Mouse (Mus musculus) embryonic facial prominence, embryonic 11.5 days (tissue): Measurements from ENCODE around the gene Ap1s3. TPM values are rescaled to one million over a fixed set of nuclear protein-coding genes. Genes with fewer than 3 reads are reported as not detected.

Experiments
- ATAC-seq: fragments of 200-750 bp; cut with Nextera tagmentation; replicated peaks from 2 replicates; pipeline ENCODE4 v1.8.0; 2017; ENCODE audit warnings: low read depth; ENCODE audit not compliant: insufficient number of reproducible peaks, low FRiP score, low TSS enrichment
- DNase-seq: peaks from one replicate; pipeline ENCODE4 v3.0.0-alpha.2; 2015; ENCODE audit warnings: low spot score
- H3K27ac ChIP-seq: fragments of 300-500 bp; sonication (generic); replicated peaks from 2 replicates; pipeline ENCODE4 v1.5.1; 2014; ENCODE audit warnings: mild to moderate bottlenecking, low read depth, low read length, control low read depth
- H3K27me3 ChIP-seq: fragments of 300-500 bp; sonication (generic); 2 replicates; pipeline ENCODE4 v1.6.1; 2014; ENCODE audit warnings: mild to moderate bottlenecking, low read length, moderate library complexity, mixed read lengths; ENCODE audit not compliant: control insufficient read depth, insufficient read depth
- H3K36me3 ChIP-seq: fragments of 300-500 bp; sonication (generic); replicated peaks from 2 replicates; pipeline ENCODE4 v1.6.1; 2014; ENCODE audit warnings: low read depth, mild to moderate bottlenecking, low read length, moderate library complexity, mixed read lengths; ENCODE audit not compliant: control insufficient read depth, insufficient read depth
- H3K4me1 ChIP-seq: fragments of 300-500 bp; sonication (generic); 2 replicates; pipeline ENCODE4 v1.6.1; 2014; ENCODE audit warnings: low read length, mixed read lengths; ENCODE audit not compliant: control insufficient read depth, insufficient read depth
- H3K4me2 ChIP-seq: fragments of 300-500 bp; sonication (generic); 2 replicates; pipeline ENCODE4 v1.6.1; 2014; ENCODE audit warnings: low read depth, mild to moderate bottlenecking, control low read depth, low read length, moderate library complexity
- H3K4me3 ChIP-seq: fragments of 300-500 bp; sonication (generic); 2 replicates; pipeline ENCODE4 v1.5.1; 2014; ENCODE audit warnings: low read depth, low read length, control low read depth
- H3K9ac ChIP-seq: fragments of 300-500 bp; sonication (generic); replicated peaks from 2 replicates; pipeline ENCODE4 v1.6.1; 2014; ENCODE audit warnings: mild to moderate bottlenecking, control low read depth, low read length
- H3K9me3 ChIP-seq: fragments of 300-500 bp; sonication (generic); replicated peaks from 2 replicates; pipeline ENCODE4 v1.6.1; 2016; ENCODE audit warnings: mild to moderate bottlenecking, low read length, inconsistent platforms, mixed read lengths; ENCODE audit not compliant: control insufficient read depth
- WGBS: fragments of 180-500 bp; shearing (Covaris S2); extraction: QIAGEN DNeasy Blood & Tissue Kit; methylation state at CpG from one replicate; pipeline ENCODE4 v1.1.7; 2014; 5-methylcytosine and 5-hydroxymethylcytosine counted together
- polyA plus RNA-seq: library from polyadenylated mRNA; unstranded; fragments of >200 nt; fragmentation: Nextera tagmentation; extraction: Ambion mirVana; gene quantifications from 2 replicates; pipeline ENCODE4 v1.2.1, GENCODE M21; 2014

The Ap1s3 gene
- polyA plus RNA-seq, 1 experiment from 2014 or later = 0.22 TPM

DNA sequence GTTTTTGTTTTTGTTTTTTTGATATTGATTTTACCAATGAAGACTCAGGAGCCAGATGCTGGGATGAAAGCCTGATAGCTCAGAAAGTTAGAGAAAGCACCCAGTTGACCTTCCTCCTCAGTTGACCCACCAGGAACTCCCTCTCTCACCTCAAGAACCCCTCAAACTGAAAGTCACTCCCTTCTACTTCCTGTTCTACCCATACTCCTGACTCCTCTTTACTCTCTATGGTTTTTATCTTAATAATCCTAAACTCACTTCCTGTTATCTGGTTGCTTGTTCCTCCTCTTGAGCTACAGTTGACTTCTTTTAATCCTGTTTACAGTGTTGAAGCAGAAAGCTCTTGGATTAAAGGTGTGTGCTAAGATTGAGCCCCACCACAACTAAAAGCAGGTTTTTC is 12.3 kb upstream of the Ap1s3 start:
- no peak overlapping the region for H3K27ac ChIP-seq
- no peak overlapping the region for H3K9ac ChIP-seq
- H3K4me2 ChIP-seq = no peak overlapping the region
- no peaks in the 10 kb centered on the region for H3K4me1 ChIP-seq
- ATAC-seq (no peak), DNase-seq (no peak)
- H3K27me3 ChIP-seq = no peaks in the 10 kb centered on the region
- no peak overlapping the region for H3K4me3 ChIP-seq
- no peaks in the 10 kb centered on the region for H3K36me3 ChIP-seq
- no peaks in the 10 kb centered on the region for H3K9me3 ChIP-seq

DNA sequence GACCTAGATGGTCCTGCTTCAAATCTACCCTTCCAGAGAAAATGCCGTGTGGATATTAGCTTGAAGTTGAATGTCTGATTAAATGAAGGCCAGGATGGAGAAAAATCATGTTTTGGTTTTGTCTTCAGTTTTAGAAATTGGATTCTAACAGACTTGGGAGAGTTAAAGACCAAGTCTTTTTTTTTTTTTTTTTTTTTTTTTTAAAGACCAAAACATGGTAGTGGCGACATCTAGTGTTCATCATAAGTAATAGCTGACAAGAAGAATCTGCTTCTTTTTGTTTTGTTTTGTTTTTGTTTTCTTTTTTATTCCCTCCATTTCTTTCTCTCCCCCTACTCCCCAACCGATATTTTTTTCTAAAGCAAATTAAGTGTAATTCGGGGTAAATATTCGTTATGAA is 11.2 kb upstream of the Ap1s3 start:
- DNase-seq (peak; percentile 20), ATAC-seq (no peak)
- H3K4me2 ChIP-seq = no peak overlapping the region
- 12% methylated on average over 5 of the region's 5 CpGs for WGBS
- no peak overlapping the region for H3K27ac ChIP-seq
- H3K9me3 ChIP-seq = no peaks in the 10 kb centered on the region
- H3K4me1 ChIP-seq = no peaks in the 10 kb centered on the region
- no peak overlapping the region for H3K9ac ChIP-seq
- H3K27me3 ChIP-seq = no peaks in the 10 kb centered on the region
- no peak overlapping the region for H3K4me3 ChIP-seq
- H3K36me3 ChIP-seq = no peaks in the 10 kb centered on the region

DNA sequence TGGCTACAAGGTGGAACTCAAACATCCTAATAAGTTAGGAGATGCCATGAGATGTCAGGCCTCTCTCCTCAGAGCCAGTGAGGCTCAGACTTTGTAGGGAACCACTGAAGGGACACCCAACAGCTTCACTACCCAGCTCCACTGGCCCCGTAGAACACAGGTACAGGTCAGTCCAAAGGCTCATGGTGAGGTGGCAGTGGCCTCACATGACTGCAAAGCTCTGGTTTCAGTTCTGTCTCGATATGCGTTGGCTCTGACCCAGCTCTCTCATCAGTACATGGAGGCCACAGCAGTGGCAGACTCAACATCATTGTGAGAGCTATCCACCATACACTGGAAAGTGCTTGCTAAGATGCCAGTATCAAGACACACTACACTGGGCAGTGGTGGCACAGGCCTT is 9.0 kb upstream of the Ap1s3 start:
- no peaks in the 10 kb centered on the region for H3K9me3 ChIP-seq

DNA sequence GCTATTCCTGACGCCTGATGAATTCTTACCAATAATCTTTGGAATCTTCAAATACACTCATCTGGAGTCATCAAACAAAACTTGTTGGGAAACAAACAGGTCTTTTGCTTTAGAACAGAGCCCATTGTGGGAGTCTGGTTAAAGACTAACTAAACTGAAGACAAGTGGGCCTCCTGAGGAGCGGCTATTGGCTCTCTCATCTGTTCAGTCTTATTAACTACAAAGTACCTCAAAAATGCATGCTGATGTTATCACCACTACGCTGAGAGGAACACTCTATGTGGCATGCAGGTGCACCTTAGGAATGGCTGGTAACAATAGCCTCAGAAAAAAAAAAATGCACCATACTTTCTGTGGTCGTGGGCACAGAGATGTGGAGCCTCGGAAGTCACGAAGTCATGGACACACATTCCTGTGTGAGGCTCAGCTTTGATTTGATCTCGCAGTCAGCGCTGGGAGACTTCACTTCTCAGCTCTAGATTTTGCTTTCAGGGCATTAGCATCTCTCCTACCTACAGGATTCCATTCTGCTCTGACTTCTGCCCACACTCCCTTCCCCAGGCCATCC is 6.4 kb upstream of the Ap1s3 start:
- H3K36me3 ChIP-seq = no peaks in the 10 kb centered on the region
- no peaks in the 10 kb centered on the region for H3K9me3 ChIP-seq
- H3K4me3 ChIP-seq = no peak overlapping the region
- H3K9ac ChIP-seq = no peak overlapping the region
- no peaks in the 10 kb centered on the region for H3K4me1 ChIP-seq
- H3K27ac ChIP-seq = no peak overlapping the region
- H3K27me3 ChIP-seq = no peaks in the 10 kb centered on the region
- DNase-seq = no peak
- no peak overlapping the region for H3K4me2 ChIP-seq
- 82% methylated on average over 8 of the region's 8 CpGs for WGBS
- ATAC-seq = no peak

More for the DNA sequence above, 9.0 kb upstream of the Ap1s3 start:
- Histone ChIP-seq H3K9ac (no peak overlapping the region), H3K4me3 (no peak overlapping the region), H3K27me3 (no peaks in the 10 kb centered on the region), H3K4me2 (no peak overlapping the region), H3K4me1 (no peaks in the 10 kb centered on the region), H3K27ac (no peak overlapping the region), H3K36me3 (no peaks in the 10 kb centered on the region)
- WGBS = 89% methylated on average over 3 of the region's 3 CpGs
- no peak for DNase-seq
- no peak for ATAC-seq

DNA sequence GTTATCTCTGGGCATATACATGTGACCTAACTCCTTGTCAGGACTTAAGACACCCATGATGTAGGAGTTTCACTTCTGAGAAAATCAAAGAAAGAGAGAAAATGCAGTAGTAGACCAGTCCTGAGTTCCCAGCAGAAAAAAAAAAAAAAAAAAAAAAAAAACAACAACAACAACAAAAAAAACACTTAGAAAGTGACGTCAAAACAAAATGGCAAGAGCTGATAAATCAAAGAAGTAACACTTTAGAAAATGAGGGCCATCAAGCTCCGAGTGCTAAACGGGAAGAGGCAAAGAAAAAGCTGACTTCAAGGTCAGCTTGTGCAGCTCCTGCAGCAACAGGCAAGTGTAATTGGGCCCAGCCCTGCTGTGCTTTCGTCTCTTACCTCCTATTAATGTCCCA is 3.9 kb upstream of the Ap1s3 start:
- 52% methylated on average over 4 of the region's 4 CpGs for WGBS
- no peaks in the 10 kb centered on the region for H3K9me3 ChIP-seq
- no peak for ATAC-seq
- DNase-seq = no peak
- no peaks in the 10 kb centered on the region for H3K27me3 ChIP-seq
- H3K4me2 ChIP-seq = no peak overlapping the region
- H3K4me1 ChIP-seq = no peaks in the 10 kb centered on the region
- no peaks in the 10 kb centered on the region for H3K36me3 ChIP-seq
- no peak overlapping the region for H3K27ac ChIP-seq
- H3K9ac ChIP-seq = no peak overlapping the region
- H3K4me3 ChIP-seq = no peak overlapping the region

DNA sequence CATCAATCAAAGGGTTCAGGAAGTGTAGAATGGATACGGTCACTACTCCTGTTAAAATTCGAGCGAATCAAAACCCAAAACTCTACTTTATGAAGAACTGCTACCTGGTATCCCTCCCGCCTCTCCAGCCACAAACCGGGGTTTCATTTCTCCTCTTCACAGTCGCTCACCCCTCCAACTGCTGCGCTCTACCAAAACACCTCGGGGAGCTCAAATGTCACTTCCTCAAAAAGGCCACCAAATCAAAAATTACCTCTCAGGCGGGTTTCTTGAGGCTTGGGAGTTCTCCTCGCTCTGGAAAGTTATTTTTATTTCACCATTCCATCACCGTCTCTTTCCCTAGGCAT is 603 bp downstream of the Ap1s3 start:
- Histone ChIP-seq H3K27me3 (no peaks in the 10 kb centered on the region), H3K27ac (no peak overlapping the region), H3K36me3 (no peaks in the 10 kb centered on the region), H3K9me3 (no peaks in the 10 kb centered on the region), H3K9ac (peak overlapping the region; percentile 57), H3K4me2 (peak overlapping the region; percentile 93), H3K4me3 (peak overlapping the region; percentile 63), H3K4me1 (no peaks in the 10 kb centered on the region)
- under 1% methylated on average over 11 of the region's 11 CpGs for WGBS
- ATAC-seq (no peak), DNase-seq (no peak)

DNA sequence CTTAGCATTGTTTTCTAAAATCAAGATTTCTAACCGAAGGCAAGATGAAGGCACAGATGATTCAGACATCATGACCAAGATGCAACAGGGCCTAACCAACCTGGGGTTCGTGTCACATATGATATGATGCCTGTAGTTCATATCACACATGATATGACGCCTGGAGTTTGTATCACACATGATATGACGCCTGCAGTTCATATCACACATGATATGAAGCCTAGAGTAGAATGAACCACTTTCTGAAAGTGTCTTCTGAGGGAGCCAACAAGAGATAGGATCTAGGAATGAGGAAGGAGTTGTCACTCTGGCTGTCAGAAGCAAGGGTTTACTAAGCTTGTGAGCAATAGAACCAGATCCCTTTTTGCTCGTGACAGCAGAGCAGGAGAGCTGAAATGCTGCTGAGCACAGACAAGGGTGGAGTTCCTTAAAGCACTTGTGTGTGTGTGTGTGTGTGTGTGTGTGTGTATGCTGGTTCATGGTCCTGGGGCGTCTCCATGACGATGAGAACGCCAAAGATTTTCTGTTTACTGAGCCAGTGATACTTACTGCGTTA is 2.3 kb downstream of the Ap1s3 start:
- no peak overlapping the region for H3K9ac ChIP-seq
- H3K4me2 ChIP-seq = no peak overlapping the region
- DNase-seq = no peak
- H3K27ac ChIP-seq = no peak overlapping the region
- no peaks in the 10 kb centered on the region for H3K27me3 ChIP-seq
- H3K36me3 ChIP-seq = no peaks in the 10 kb centered on the region
- no peaks in the 10 kb centered on the region for H3K4me1 ChIP-seq
- H3K4me3 ChIP-seq = no peak overlapping the region
- ATAC-seq = no peak
- H3K9me3 ChIP-seq = no peaks in the 10 kb centered on the region
- WGBS = 85% methylated on average over 9 of the region's 9 CpGs

DNA sequence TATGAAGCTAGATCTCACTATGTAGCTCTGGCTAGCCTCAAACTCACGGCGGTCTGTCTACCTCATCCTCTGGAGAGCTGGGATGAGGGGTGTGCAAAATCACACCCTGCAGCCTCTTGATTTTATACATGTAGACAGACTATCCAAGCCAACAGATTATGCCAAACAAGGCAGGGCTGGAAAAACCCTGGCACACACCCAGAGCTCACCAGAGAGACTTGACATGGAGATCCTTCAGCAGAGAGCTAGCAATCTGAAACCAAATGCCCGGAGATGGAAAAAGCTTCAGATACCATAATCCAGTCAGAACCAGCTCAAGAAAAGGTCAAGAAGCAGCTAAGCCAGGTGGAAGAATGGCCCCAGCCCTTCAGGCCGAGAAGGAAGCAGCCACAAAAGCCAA is 6.9 kb downstream of the Ap1s3 start:
- no peaks in the 10 kb centered on the region for H3K4me1 ChIP-seq
- DNase-seq = no peak
- ATAC-seq = no peak
- no peak overlapping the region for H3K4me3 ChIP-seq
- no peak overlapping the region for H3K4me2 ChIP-seq
- H3K9me3 ChIP-seq = no peaks in the 10 kb centered on the region
- no peaks in the 10 kb centered on the region for H3K36me3 ChIP-seq
- H3K27me3 ChIP-seq = no peaks in the 10 kb centered on the region
- no peak overlapping the region for H3K9ac ChIP-seq
- H3K27ac ChIP-seq = no peak overlapping the region
- 84% methylated on average over 4 of the region's 4 CpGs for WGBS
